Mouse (Mus musculus): Measurements from ENCODE around the gene Psg20.
A peak's percentile ranks its signal among the peaks of the same experiment; 100 is the strongest.
"Not testable (repeated sequence)": the region's sequence is repeated elsewhere in the genome, so short reads cannot be mapped to it uniquely, and the experiment has no call there.

Gene Psg20

GRCm38 (mm10) chr7:18686085-18686484 is at the start of gene Psg20:
Psg20 (minus strand) TSS chr7:18686185.
- no peak for DNase-seq

GRCm38 (mm10) chr7:18734451-18734850 is 48.5 kb upstream of the Psg20 start:
- DNase-seq = no peak

DNA sequence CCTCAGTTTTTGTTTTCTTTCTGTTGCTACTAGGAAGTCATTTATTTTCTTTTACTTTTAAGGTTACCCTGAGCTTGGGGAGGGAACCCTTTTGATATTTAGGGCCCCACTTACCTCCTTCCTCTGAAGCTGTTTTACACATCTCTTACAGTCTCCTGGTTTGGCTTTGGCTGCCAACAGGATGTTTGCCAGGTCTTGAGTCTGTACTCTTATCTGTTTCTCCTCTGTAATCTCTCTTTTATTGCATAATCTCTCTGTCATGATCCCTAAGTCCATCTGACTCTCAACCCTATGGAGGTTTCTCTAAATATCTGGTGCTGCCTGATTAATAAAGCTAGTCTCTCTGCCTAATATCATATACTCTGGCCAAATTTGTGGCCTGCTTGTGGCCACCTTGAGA is 47.1 kb upstream of the Psg20 start:
- DNase-seq = no peak

GRCm38 (mm10) chr7:18728391-18728790 is 42.4 kb upstream of the Psg20 start:
- DNase-seq = no peak

DNA sequence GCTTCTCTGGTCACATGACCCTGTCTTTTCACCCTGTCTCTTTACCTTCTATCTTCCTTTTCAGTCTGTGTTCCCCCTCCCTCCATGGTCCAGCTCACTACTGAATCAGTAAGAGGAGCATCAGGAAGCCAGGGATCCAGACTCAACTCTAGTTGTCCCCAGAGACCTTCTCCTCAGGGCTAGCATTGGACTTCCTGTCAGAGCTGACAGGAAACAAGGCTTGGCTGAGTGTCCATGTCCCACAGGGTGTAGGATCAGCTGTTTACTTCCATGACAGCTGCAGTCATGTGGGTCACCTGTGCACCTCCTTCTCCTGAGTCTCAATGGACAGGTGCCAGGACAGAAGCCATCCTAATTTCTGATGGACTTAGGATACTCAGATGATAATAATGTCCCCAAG is 39.9 kb upstream of the Psg20 start:
- not testable (repeated sequence) for DNase-seq

DNA sequence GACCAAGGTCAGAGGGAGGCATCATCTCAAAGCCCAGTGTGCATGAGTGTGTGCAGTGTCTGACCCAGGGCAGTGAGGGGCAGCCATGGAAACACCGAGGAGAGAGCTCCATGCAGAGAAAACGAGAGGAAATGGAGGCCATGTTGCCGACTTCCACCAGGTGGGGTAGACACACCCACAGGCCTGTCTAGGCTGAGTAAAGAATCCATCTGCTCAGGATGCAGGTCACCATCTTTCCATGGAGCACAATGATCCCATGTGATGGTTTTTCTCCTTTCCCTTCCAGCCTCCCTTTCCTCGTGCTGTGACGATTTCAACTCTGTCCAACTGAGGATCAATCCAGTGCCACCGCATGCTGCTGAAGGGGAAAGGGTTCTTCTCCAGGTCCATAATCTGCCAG is 38.0 kb upstream of the Psg20 start:
- DNase-seq = no peak

- DNase-seq = no peak
These were observed 31.8 kb upstream of the Psg20 start, which contains the start of gene Psg22 for GRCm38 (mm10) chr7:18717790-18718189. Psg22 (plus strand) TSS chr7:18718090.

- DNase-seq = no peak
These were observed 29.6 kb upstream of the Psg20 start for GRCm38 (mm10) chr7:18715546-18715945.

GRCm38 (mm10) chr7:18710846-18711245 is 24.9 kb upstream of the Psg20 start:
- DNase-seq = no peak

GRCm38 (mm10) chr7:18710331-18710730 is 24.3 kb upstream of the Psg20 start:
- DNase-seq = peak; percentile 16

DNA sequence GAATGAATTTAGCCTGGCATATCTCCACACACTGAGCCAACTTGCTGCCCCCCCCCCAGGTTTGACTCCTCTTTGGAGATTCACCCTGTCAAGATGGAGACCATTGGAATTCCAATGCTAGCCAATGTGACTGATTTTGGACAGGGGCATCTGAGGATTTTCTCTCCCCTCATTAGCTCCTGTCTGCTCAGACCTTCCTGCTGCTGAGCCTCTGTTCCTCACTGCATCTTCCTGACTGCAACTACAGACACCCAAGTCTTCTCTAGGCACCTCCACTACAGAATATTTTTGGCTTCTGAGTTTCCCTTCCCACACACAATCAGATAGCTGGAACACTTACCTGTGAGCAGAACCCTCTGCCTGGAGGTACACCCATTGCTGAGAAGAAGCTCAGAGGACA is 399 bp downstream of the Psg20 start:
- no peak for DNase-seq

DNA sequence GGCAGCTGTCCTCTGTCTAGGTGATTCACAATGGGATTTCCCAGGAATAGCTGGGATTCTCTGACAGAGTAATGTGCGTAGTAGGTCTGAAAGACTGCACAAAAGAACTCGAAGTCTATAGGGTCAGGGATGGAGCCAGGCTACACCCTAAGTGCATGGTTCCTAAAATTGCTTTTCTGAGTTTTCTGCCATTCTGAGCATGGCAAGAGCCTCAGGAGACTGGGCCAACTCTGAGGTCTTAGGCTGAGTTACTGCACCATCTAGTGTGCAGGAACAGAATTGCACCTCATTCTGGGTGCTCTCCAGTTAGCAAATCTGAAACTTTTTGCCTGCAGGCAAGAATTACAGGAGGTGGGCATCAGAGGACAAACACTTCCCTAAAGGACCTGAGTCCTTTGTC is 6.2 kb downstream of the Psg20 start:
- peak; percentile 37 for DNase-seq

- DNase-seq = not testable (repeated sequence)
These were observed 29.4 kb downstream of the Psg20 start, which contains the start of gene Psg21 for GRCm38 (mm10) chr7:18656625-18657024. Psg21 (minus strand) TSS chr7:18656725.

GRCm38 (mm10) chr7:18626921-18627320 is 59.1 kb downstream of the Psg20 start:
- DNase-seq = not testable (repeated sequence)
